Mouse (Mus musculus) hematopoietic stem cell, adult 5-6 weeks (primary cell): ENCODE results near the gene Acad10. TPM values are rescaled to one million over a fixed set of nuclear protein-coding genes. Genes with fewer than 3 reads are reported as not detected.
"Not testable (repeated sequence)": the region's sequence is repeated elsewhere in the genome, so short reads cannot be mapped to it uniquely, and the experiment has no call there.

ENCODE experiments used
- ATAC-seq, 2 experiments: fragments of 125-278 bp in 1 of 2; replicated peaks in 1 of 2; 2 replicates each; pipeline ENCODE4 v1.8.0; 2016 to 2017; ENCODE audit warnings: inconsistent platforms in 2 of 2, mild to moderate bottlenecking in 2 of 2, moderate number of reproducible peaks in 2 of 2, low read depth in 1 of 2, moderate TSS enrichment in 1 of 2; ENCODE audit not compliant: low FRiP score in 2 of 2, poor library complexity in 2 of 2, severe bottlenecking in 2 of 2, insufficient read depth in 1 of 2, low TSS enrichment in 1 of 2
- total RNA-seq: library from RNA; stranded (forward); fragments of 172-1452, 232-1000 nt; gene quantifications from 2 replicates; pipeline ENCODE4 v1.2.3, GENCODE M21; 2017

Gene Acad10
- total RNA-seq, 1 experiment from 2014 or later, result 2.7 TPM

- no peak for ATAC-seq
These were observed 48.3 kb downstream of the Acad10 start for GRCm38 (mm10) chr5:121612036-121612435.

- ATAC-seq, result not testable (repeated sequence)
These were observed 50.7 kb downstream of the Acad10 start for GRCm38 (mm10) chr5:121609556-121610135.

GRCm38 (mm10) chr5:121606151-121606550 is 54.2 kb downstream of the Acad10 start:
- ATAC-seq, result peak; percentile 50 to 74; a peak in 3 of 4 replicates

- ATAC-seq, result not testable (repeated sequence)
These were observed 56.5 kb downstream of the Acad10 start for GRCm38 (mm10) chr5:121603815-121604214.

- ATAC-seq, result peak; percentile 85 to 88
These were observed 58.6 kb downstream of the Acad10 start for GRCm38 (mm10) chr5:121601547-121602299.

GRCm38 (mm10) chr5:121598871-121599610 is 61.3 kb downstream of the Acad10 start:
- no peak for ATAC-seq

GRCm38 (mm10) chr5:121597991-121598537 is 62.2 kb downstream of the Acad10 start:
- ATAC-seq, result no peak

GRCm38 (mm10) chr5:121597332-121597731 is 63.0 kb downstream of the Acad10 start:
- ATAC-seq, result no peak

GRCm38 (mm10) chr5:121596226-121596625 is 64.1 kb downstream of the Acad10 start:
- ATAC-seq, result no peak

- ATAC-seq, result no peak
These were observed 64.6 kb downstream of the Acad10 start for GRCm38 (mm10) chr5:121595758-121596157.

GRCm38 (mm10) chr5:121594714-121595313 is 65.5 kb downstream of the Acad10 start:
- ATAC-seq, result no peak

- peak; percentile 88 to 91 for ATAC-seq
These were observed 66.6 kb downstream of the Acad10 start, which contains the start of gene Aldh2 for GRCm38 (mm10) chr5:121593451-121594401. TSS of gene Aldh2 (minus strand) at chr5:121593824.

GRCm38 (mm10) chr5:121592816-121593407 is 67.4 kb downstream of the Acad10 start:
- no peak for ATAC-seq

- no peak for ATAC-seq
These were observed 68.1 kb downstream of the Acad10 start for GRCm38 (mm10) chr5:121592064-121592815.

- ATAC-seq, result no peak
These were observed 68.8 kb downstream of the Acad10 start for GRCm38 (mm10) chr5:121591417-121592063.
